Mouse (Mus musculus): ENCODE measurements around the gene Mbtps2. TPM values are rescaled to one million over a fixed set of nuclear protein-coding genes. Genes with fewer than 3 reads are reported as not detected.

Mbtps2 gene
- total RNA-seq, 2 experiments from 2014 or later = 4.8 to 6.0 TPM

- no peak for ATAC-seq (replicated peaks; ENCODE audit: low FRiP score, poor library complexity, severe bottlenecking)
Measured at GRCm38 (mm10) chrX:157506400-157506799, 92.1 kb downstream of the Mbtps2 start.

- ATAC-seq (replicated peaks; ENCODE audit: low FRiP score, poor library complexity, severe bottlenecking) = no peak
Measured at GRCm38 (mm10) chrX:157504506-157504905, 94.0 kb downstream of the Mbtps2 start.

GRCm38 (mm10) chrX:157501871-157502270 is 96.6 kb downstream of the Mbtps2 start:
- ATAC-seq (replicated peaks; ENCODE audit: low FRiP score, poor library complexity, severe bottlenecking) = no peak

- no peak for ATAC-seq (replicated peaks; ENCODE audit: low FRiP score, poor library complexity, severe bottlenecking)
Measured at GRCm38 (mm10) chrX:157500004-157500403, 98.5 kb downstream of the Mbtps2 start.

GRCm38 (mm10) chrX:157493159-157493558 is 105.4 kb downstream of the Mbtps2 start:
- no peak for ATAC-seq (replicated peaks; ENCODE audit: low FRiP score, poor library complexity, severe bottlenecking)

- ATAC-seq (replicated peaks; ENCODE audit: low FRiP score, poor library complexity, severe bottlenecking) = peak; percentile 73
Measured at GRCm38 (mm10) chrX:157491944-157492726, 106.4 kb downstream of the Mbtps2 start, which contains the start of gene Sms. Gene Sms (minus strand): TSS chrX:157492287.

GRCm38 (mm10) chrX:157491145-157491935 is 107.2 kb downstream of the Mbtps2 start:
- no peak for ATAC-seq (replicated peaks; ENCODE audit: low FRiP score, poor library complexity, severe bottlenecking)

- ATAC-seq (replicated peaks; ENCODE audit: low FRiP score, poor library complexity, severe bottlenecking) = no peak
Measured at GRCm38 (mm10) chrX:157490769-157491144, 107.8 kb downstream of the Mbtps2 start.

GRCm38 (mm10) chrX:157489871-157490721 is 108.4 kb downstream of the Mbtps2 start:
- ATAC-seq (replicated peaks; ENCODE audit: low FRiP score, poor library complexity, severe bottlenecking) = no peak

- no peak for ATAC-seq (replicated peaks; ENCODE audit: low FRiP score, poor library complexity, severe bottlenecking)
Measured at GRCm38 (mm10) chrX:157488831-157489230, 109.7 kb downstream of the Mbtps2 start.

GRCm38 (mm10) chrX:157486765-157487164 is 111.8 kb downstream of the Mbtps2 start:
- no peak for ATAC-seq (replicated peaks; ENCODE audit: low FRiP score, poor library complexity, severe bottlenecking)

Other genes starting within 250 kb of the Mbtps2 start
- gene Phex, start 183.4 kb downstream of the Mbtps2 start, total RNA-seq (2015; ENCODE audit: low replicate concordance) = not detected in 2 replicates
- 1.0 TPM in 1 of 2 replicates, not detected in the other for gene Phex, start 183.4 kb downstream of the Mbtps2 start, total RNA-seq (2017; ENCODE audit: low replicate concordance)
- 6.7 and 11.5 TPM in 2 replicates for gene Sms, start 106.4 kb downstream of the Mbtps2 start, total RNA-seq (2015; ENCODE audit: low replicate concordance)
- gene Sms, start 106.4 kb downstream of the Mbtps2 start, total RNA-seq (2017; ENCODE audit: low replicate concordance) = 9.2 and 10.9 TPM in 2 replicates
- 0.63 TPM in 1 of 2 replicates, not detected in the other for gene Yy2, start 29.7 kb downstream of the Mbtps2 start, total RNA-seq (2015; ENCODE audit: low replicate concordance)
- 0.28 TPM in 1 of 2 replicates, not detected in the other for gene Yy2, start 29.7 kb downstream of the Mbtps2 start, total RNA-seq (2017; ENCODE audit: low replicate concordance)
- gene Smpx, start 100.2 kb upstream of the Mbtps2 start, total RNA-seq (2015; ENCODE audit: low replicate concordance) = not detected in 2 replicates
- not detected in 2 replicates for gene Smpx, start 100.2 kb upstream of the Mbtps2 start, total RNA-seq (2017; ENCODE audit: low replicate concordance)
- gene Klhl34, start 219.7 kb upstream of the Mbtps2 start, total RNA-seq (2015; ENCODE audit: low replicate concordance) = not detected in 2 replicates
- gene Klhl34, start 219.7 kb upstream of the Mbtps2 start, total RNA-seq (2017; ENCODE audit: low replicate concordance) = not detected in 2 replicates

Measured in erythroblast, adult 5-6 weeks (primary cell).